Comparison of ENCODE assay signal across 34 mouse cellular contexts in genomic region chr3:144677751-144678150, GRCm38 (mm10).
"Had no signal": no experiment of that assay in that cellular context is flagged by ENCODE, and none has a peak within 500 bp of the region (broad histone marks: within the 10 kb centered on the region; RNA-seq: fewer than 3 reads in every experiment).

No protein-coding gene starts in this region.

- DNase-seq: heart, postnatal 10 days; heart, postnatal 14 days; heart, postnatal 36 days; heart, postnatal 4 days; kidney, adult 11 months; kidney, adult 18-20 months; kidney, adult 2 months; kidney, adult 8-10 months; kidney, adult 9 months; kidney, postnatal 10 days; kidney, postnatal 14 days; kidney, postnatal 25 days; kidney, postnatal 36 days; kidney, postnatal 4 days; layer of hippocampus, adult 9-11 months; layer of hippocampus, postnatal 36 days had no signal

- H3K36me3 ChIP-seq: heart, embryonic 12.5 days; heart, embryonic 13.5 days; heart, embryonic 15.5 days; hindbrain, embryonic 10.5 days; hindbrain, embryonic 12.5 days; hindbrain, embryonic 13.5 days; hindbrain, embryonic 15.5 days; intestine, embryonic 15.5 days; kidney, embryonic 15.5 days had no signal

- H3K27me3 ChIP-seq: heart, embryonic 12.5 days; heart, embryonic 13.5 days; heart, embryonic 15.5 days; hindbrain, embryonic 12.5 days; hindbrain, embryonic 13.5 days; hindbrain, embryonic 15.5 days; intestine, embryonic 15.5 days had no signal

- H3K27ac ChIP-seq: heart, embryonic 13.5 days; heart, embryonic 15.5 days; hindbrain, embryonic 10.5 days; hindbrain, embryonic 12.5 days; hindbrain, embryonic 13.5 days; hindbrain, embryonic 14.5 days; hindbrain, embryonic 15.5 days; hindbrain, postnatal 0 days; intestine, embryonic 15.5 days; kidney, embryonic 15.5 days; kidney, postnatal 0 days; layer of hippocampus, adult 2 months had no signal

- ATAC-seq: hindbrain, embryonic 16.5 days; hindbrain, postnatal 0 days; inflammation-experienced regulatory T-cells, adult 6 months; intestine, embryonic 15.5 days; intestine, embryonic 16.5 days; intestine, postnatal 0 days had no signal

- H3K4me2 ChIP-seq: heart, embryonic 11.5 days; heart, embryonic 12.5 days; heart, embryonic 13.5 days; heart, embryonic 15.5 days; hindbrain, embryonic 12.5 days; hindbrain, embryonic 13.5 days; hindbrain, embryonic 14.5 days; hindbrain, embryonic 15.5 days; intestine, embryonic 15.5 days; kidney, embryonic 15.5 days had no signal

- H3K4me1 ChIP-seq: heart, embryonic 12.5 days; hindbrain, embryonic 12.5 days; hindbrain, embryonic 13.5 days; hindbrain, embryonic 15.5 days; intestine, embryonic 15.5 days had no signal

- H3K9me3 ChIP-seq: heart, embryonic 12.5 days; heart, embryonic 13.5 days; heart, embryonic 15.5 days; hindbrain, embryonic 10.5 days; hindbrain, embryonic 12.5 days; hindbrain, embryonic 13.5 days; hindbrain, embryonic 15.5 days; intestine, embryonic 15.5 days; kidney, embryonic 15.5 days had no signal

- H3K9ac ChIP-seq: heart, embryonic 12.5 days; heart, embryonic 13.5 days; heart, embryonic 15.5 days; hindbrain, embryonic 12.5 days; hindbrain, embryonic 13.5 days; hindbrain, embryonic 14.5 days; hindbrain, embryonic 15.5 days; intestine, embryonic 15.5 days; kidney, embryonic 15.5 days had no signal

- H3K4me3 ChIP-seq: heart, embryonic 12.5 days; heart, embryonic 13.5 days; heart, embryonic 15.5 days; hindbrain, embryonic 10.5 days; hindbrain, embryonic 12.5 days; hindbrain, embryonic 13.5 days; hindbrain, embryonic 15.5 days; intestine, embryonic 15.5 days; kidney, embryonic 15.5 days; layer of hippocampus, adult 2 months had no signal
